Comparison of ENCODE assay signal across 9 mouse cellular contexts in genomic region chr14:117826294-117827046, GRCm38 (mm10).
"Had no signal": no experiment of that assay in that cellular context is flagged by ENCODE, and none has a peak within 500 bp of the region (broad histone marks: within the 10 kb centered on the region; RNA-seq: fewer than 3 reads in every experiment).

No protein-coding gene starts in this region.

- H3K4me3 ChIP-seq: kidney, embryonic 15.5 days; limb, embryonic 13.5 days had no signal

- DNase-seq: kidney, postnatal 14 days; left cerebral cortex, postnatal 4 days; lung, adult 18-20 months; right cerebral cortex, adult 18-20 months; right cerebral cortex, postnatal 25 days; thymus, postnatal 4 days had no signal

- H3K27me3 ChIP-seq: kidney, embryonic 15.5 days; limb, embryonic 13.5 days had no signal

- H3K36me3 ChIP-seq: kidney, embryonic 15.5 days; limb, embryonic 13.5 days had no signal

- H3K9ac ChIP-seq: kidney, embryonic 15.5 days; limb, embryonic 13.5 days; liver, embryonic 14.5 days had no signal

- H3K27ac ChIP-seq: kidney, embryonic 15.5 days; limb, embryonic 13.5 days; liver, embryonic 14.5 days had no signal

- H3K9me3 ChIP-seq: kidney, embryonic 15.5 days; limb, embryonic 13.5 days had no signal

- H3K4me2 ChIP-seq: kidney, embryonic 15.5 days; limb, embryonic 13.5 days had no signal

- H3K4me1 ChIP-seq: kidney, embryonic 15.5 days; limb, embryonic 13.5 days had no signal
